Mouse (Mus musculus): ENCODE results near the gene Nbas. TPM values are rescaled to one million over a fixed set of nuclear protein-coding genes. Genes with fewer than 3 reads are reported as not detected.

Nbas gene
- polyA plus RNA-seq, 1 experiment from 2014 or later, result 15.7 TPM

GRCm38 (mm10) chr12:13609027-13609426, 340.1 kb downstream of the Nbas start:
- no peak for ATAC-seq (ENCODE audit: low FRiP score)
- Histone ChIP-seq H3K36me3 (ENCODE audit: control insufficient read depth, insufficient read depth, low read length) (no peaks in the 10 kb centered on the region), H3K4me2 (no peak overlapping the region), H3K4me3 (ENCODE audit: low read depth, low read length) (no peak overlapping the region), H3K27me3 (ENCODE audit: control insufficient read depth, insufficient read depth, low read length) (no peaks in the 10 kb centered on the region), H3K27ac (ENCODE audit: low read depth, low read length) (no peak overlapping the region), H3K9ac (ENCODE audit: low read length) (no peak overlapping the region), H3K4me1 (ENCODE audit: control insufficient read depth, insufficient read depth, low read length) (no peaks in the 10 kb centered on the region), H3K9me3 (ENCODE audit: control insufficient read depth, low read length) (no peaks in the 10 kb centered on the region)
- 80% methylated on average over 11 of the region's 11 CpGs for WGBS
- peak; percentile 70 for DNase-seq (ENCODE audit: low spot score, missing footprints)

- Histone ChIP-seq H3K27me3 (ENCODE audit: control insufficient read depth, insufficient read depth, low read length) (no peaks in the 10 kb centered on the region), H3K9ac (ENCODE audit: low read length) (no peak overlapping the region), H3K36me3 (ENCODE audit: control insufficient read depth, insufficient read depth, low read length) (no peaks in the 10 kb centered on the region), H3K4me3 (ENCODE audit: low read depth, low read length) (no peak overlapping the region), H3K4me1 (ENCODE audit: control insufficient read depth, insufficient read depth, low read length) (no peaks in the 10 kb centered on the region), H3K27ac (ENCODE audit: low read depth, low read length) (no peak overlapping the region), H3K9me3 (ENCODE audit: control insufficient read depth, low read length) (no peaks in the 10 kb centered on the region), H3K4me2 (no peak overlapping the region)
- no peak for ATAC-seq (ENCODE audit: low FRiP score)
- WGBS, result 14% methylated on average over 2 of the region's 2 CpGs
- no peak for DNase-seq (ENCODE audit: low spot score, missing footprints)
Measured at GRCm38 (mm10) chr12:13613041-13613440, 344.1 kb downstream of the Nbas start.

- DNase-seq (ENCODE audit: low spot score, missing footprints), result peak; percentile 31
- H3K4me1 ChIP-seq (ENCODE audit: control insufficient read depth, insufficient read depth, low read length), result no peaks in the 10 kb centered on the region
- ATAC-seq (ENCODE audit: low FRiP score), result no peak
Measured at GRCm38 (mm10) chr12:13615661-13616060, 346.7 kb downstream of the Nbas start.

GRCm38 (mm10) chr12:13622150-13622822, 353.4 kb downstream of the Nbas start:
- ATAC-seq (ENCODE audit: low FRiP score), result peak; percentile 63

More at GRCm38 (mm10) chr12:13615661-13616060, 346.7 kb downstream of the Nbas start:
- WGBS, result 86% methylated on average over 7 of the region's 7 CpGs
- Histone ChIP-seq H3K9me3 (ENCODE audit: control insufficient read depth, low read length) (no peaks in the 10 kb centered on the region), H3K9ac (ENCODE audit: low read length) (no peak overlapping the region), H3K36me3 (ENCODE audit: control insufficient read depth, insufficient read depth, low read length) (no peaks in the 10 kb centered on the region), H3K4me3 (ENCODE audit: low read depth, low read length) (no peak overlapping the region), H3K4me2 (no peak overlapping the region), H3K27ac (ENCODE audit: low read depth, low read length) (no peak overlapping the region), H3K27me3 (ENCODE audit: control insufficient read depth, insufficient read depth, low read length) (no peaks in the 10 kb centered on the region)

GRCm38 (mm10) chr12:13626803-13627706, 358.1 kb downstream of the Nbas start:
- Histone ChIP-seq H3K9me3 (ENCODE audit: control insufficient read depth, low read length) (no peaks in the 10 kb centered on the region), H3K27me3 (ENCODE audit: control insufficient read depth, insufficient read depth, low read length) (no peaks in the 10 kb centered on the region), H3K36me3 (ENCODE audit: control insufficient read depth, insufficient read depth, low read length) (no peaks in the 10 kb centered on the region), H3K4me2 (no peak overlapping the region), H3K4me3 (ENCODE audit: low read depth, low read length) (no peak overlapping the region), H3K4me1 (ENCODE audit: control insufficient read depth, insufficient read depth, low read length) (no peaks in the 10 kb centered on the region), H3K27ac (ENCODE audit: low read depth, low read length) (no peak overlapping the region), H3K9ac (ENCODE audit: low read length) (no peak overlapping the region)
- 62% methylated on average over 12 of the region's 12 CpGs for WGBS
- ATAC-seq (ENCODE audit: low FRiP score), result peak; percentile 46; the same call in 1 of the 2 replicates
- DNase-seq (ENCODE audit: low spot score, missing footprints), result peak; percentile 88

More at GRCm38 (mm10) chr12:13622150-13622822, 353.4 kb downstream of the Nbas start:
- Histone ChIP-seq H3K4me3 (ENCODE audit: low read depth, low read length) (no peak overlapping the region), H3K27me3 (ENCODE audit: control insufficient read depth, insufficient read depth, low read length) (no peaks in the 10 kb centered on the region), H3K4me1 (ENCODE audit: control insufficient read depth, insufficient read depth, low read length) (no peaks in the 10 kb centered on the region), H3K4me2 (no peak overlapping the region), H3K36me3 (ENCODE audit: control insufficient read depth, insufficient read depth, low read length) (no peaks in the 10 kb centered on the region), H3K9ac (ENCODE audit: low read length) (no peak overlapping the region), H3K27ac (ENCODE audit: low read depth, low read length) (no peak overlapping the region), H3K9me3 (ENCODE audit: control insufficient read depth, low read length) (no peaks in the 10 kb centered on the region)
- no peak for DNase-seq (ENCODE audit: low spot score, missing footprints)
- WGBS, result 77% methylated on average over 15 of the region's 15 CpGs

Other genes starting within 250 kb of the Nbas start
- 197 and 215 TPM in 2 replicates for gene Ddx1, start 19.9 kb upstream of the Nbas start, polyA plus RNA-seq (2014; fragmentation: Nextera tagmentation; extraction: Ambion mirVana)